Mouse (Mus musculus) ovary, postnatal 36 days (tissue): ENCODE results near the gene 1700018F24Rik.
"Not testable (repeated sequence)": the region's sequence is repeated elsewhere in the genome, so short reads cannot be mapped to it uniquely, and the experiment has no call there.

Experiments
- DNase-seq: peaks from one replicate; pipeline ENCODE4 v3.0.0; 2022; ENCODE audit warnings: low spot score, mixed read lengths

1700018F24Rik gene

DNA sequence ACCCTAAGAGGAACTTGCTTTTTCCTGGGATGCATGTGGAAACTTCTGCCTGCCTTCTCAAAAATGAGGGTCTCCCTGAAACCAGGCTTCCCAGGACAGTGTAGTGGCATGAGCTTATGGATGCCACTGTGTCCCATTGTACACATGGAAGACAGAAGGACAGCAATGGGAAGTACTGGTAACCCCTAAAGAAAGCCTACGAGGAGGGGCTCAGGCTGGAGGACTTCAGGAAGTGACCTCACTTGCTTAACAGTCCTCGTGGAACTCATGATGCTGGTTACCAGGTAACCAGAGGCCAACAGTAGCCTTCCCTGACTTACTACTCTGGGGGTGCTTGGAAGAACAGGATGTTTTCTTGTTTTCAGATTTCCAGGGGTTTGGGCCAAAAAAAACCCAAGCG lies at the start of gene 1700018F24Rik:
TSS of gene 1700018F24Rik (plus strand) at position 301 of the 400 bp plus-strand sequence.
- not testable (repeated sequence) for DNase-seq

DNA sequence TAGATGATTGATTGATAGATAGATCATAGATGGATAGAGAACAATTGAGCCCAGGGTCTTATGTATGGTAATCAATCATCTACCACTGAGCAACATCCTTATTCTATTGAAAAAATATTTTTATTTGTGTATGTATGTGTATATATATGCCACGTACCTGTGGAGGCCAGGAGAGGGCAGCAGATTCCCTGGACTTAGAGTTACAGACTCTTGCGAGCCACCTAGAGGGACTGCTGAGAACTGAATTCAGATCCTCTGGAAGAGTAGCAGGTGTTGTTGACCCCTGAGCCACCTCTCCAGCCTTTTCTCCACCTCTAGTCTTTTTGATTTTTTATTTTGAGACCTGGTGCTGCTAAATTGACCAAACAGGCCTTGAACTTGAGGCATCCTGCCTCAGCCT lies 44.3 kb upstream of the 1700018F24Rik start:
- DNase-seq: no peak

DNA sequence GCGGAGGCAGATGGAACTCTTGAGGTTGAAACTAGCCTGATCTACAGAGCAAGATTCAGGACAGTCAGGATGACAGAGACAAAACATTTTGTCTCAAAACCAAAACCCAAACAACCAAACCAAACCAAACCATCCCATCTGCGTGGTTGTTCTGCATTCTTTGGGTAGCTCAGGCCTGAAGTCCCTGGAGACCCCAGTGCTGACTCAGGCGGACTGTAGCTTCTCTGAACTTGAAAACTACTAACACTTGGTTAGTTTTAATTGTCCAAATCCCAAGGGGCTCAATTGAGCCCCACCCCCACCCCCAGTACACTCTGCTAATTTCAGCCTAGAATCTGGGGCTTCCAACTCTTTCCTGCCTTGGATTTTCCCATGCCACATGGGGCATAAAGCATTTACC lies 39.4 kb upstream of the 1700018F24Rik start:
- DNase-seq: no peak

GRCm38 (mm10) chr5:145004495-145004894 lies 38.3 kb upstream of the 1700018F24Rik start:
- DNase-seq: no peak

DNA sequence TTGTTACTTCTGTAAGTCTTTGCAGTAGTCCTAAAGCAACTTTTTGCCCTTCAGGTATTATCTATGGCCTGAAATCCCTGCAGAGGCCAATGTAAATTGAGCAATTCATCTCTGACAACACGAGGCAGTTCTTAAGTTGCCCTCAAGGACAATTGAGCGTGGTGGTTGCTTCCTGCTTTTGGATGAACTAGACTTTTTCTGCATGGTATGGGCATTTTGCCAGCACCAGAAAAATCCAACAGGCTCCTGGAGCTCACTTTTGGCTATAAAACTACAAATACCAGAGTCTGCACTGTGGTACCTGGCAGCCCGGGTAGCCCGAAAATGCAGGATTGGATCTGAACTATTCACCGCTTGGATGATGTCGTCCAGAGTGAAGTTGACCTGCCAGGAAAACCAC lies 37.2 kb upstream of the 1700018F24Rik start:
- no peak for DNase-seq

DNA sequence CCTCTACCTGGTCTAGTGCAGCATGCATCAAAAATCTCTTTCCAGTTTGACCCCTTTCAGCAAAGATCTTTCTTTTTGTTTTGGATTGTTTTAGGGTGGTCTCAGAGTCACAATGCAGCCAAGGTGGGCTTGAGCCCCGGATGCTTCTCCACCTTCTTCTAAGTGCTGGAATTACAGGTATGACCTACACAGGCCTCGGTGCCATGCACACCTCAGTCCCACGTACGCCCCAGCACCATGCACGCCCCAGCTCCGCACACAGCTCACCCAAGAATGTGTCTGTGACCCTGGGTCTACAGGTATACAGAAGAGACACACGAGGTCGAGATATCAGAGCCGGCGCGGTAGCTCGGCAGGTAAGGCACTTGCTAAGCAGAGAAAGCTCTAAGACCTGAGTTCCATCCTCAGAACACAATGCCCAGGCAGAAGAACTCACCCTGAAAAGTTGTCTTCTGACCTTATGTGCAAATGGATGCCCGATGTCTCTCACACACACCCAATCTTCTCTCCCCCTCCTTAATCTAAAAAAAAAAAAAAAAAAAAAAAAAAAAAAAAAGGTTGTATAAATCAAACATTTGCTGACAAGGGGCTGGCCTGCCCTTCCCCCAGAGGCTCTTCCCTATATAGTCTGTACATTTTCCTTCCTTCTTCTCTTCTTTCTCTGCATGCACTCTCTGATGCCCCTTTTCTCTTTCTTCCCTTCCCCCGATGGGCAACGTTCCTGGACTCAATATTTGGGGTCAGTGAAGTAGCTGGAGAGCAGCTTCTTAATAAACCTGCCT lies 33.7 kb upstream of the 1700018F24Rik start:
- no peak for DNase-seq

- no peak for DNase-seq
Observed at GRCm38 (mm10) chr5:145014278-145014677, 28.5 kb upstream of the 1700018F24Rik start.

DNA sequence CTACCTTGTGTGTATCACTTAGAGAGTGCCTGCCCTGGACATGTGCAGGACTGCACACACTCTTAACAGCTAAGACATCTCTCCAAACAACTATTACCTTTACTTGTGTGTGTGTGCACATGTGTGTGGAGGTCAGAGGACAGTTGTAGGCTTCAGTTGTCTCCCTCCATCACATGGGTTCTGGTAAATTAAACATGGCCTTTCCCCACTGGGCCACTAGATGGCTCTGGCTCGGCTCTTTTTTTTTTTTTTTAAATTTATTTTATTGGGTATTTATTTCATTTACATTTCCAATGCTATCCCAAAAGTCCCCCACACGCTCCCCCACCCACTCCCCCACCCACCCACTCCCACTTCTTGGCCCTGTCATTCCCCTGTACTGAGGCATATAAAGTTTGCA lies 26.0 kb upstream of the 1700018F24Rik start:
- not testable (repeated sequence) for DNase-seq

GRCm38 (mm10) chr5:145020254-145020653 lies 22.5 kb upstream of the 1700018F24Rik start:
- DNase-seq: not testable (repeated sequence)

- not testable (repeated sequence) for DNase-seq
Observed at GRCm38 (mm10) chr5:145020712-145021111, 22.1 kb upstream of the 1700018F24Rik start.

DNA sequence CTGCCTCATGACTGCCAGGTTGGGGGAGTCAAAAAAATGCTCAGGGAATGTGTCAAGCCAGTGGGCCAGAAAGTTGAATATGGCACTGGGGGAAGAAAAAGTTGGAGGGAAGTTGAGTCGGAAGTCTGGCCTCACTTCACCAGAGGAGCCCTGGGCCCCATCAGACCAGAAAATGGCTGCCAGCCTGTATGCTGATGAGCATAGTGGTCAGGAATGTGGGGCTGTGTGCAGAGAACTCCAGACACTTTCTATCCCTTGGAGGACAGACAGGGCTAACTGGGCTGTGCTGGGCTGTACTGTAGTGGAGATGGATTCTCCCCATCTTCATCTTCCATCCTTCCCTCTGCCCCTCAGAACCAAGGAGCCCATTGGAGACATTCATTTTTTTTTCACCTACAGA lies 12.3 kb upstream of the 1700018F24Rik start:
- DNase-seq: not testable (repeated sequence)

DNA sequence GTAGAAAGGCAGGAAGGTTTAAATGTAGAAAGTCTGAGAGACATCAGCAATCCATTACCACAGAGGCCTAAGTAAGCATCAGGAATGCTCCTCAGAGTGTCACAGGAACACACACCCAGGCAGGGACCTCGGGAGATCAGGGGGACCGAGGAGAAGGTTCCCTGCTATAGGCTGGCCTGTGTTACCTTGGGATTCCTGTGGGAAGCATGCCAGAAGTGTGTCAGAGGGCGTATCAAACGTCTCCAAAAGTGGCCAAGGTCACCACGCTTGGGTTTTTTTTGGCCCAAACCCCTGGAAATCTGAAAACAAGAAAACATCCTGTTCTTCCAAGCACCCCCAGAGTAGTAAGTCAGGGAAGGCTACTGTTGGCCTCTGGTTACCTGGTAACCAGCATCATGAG lies 10.4 kb upstream of the 1700018F24Rik start, which contains the start of gene Gm4871:
TSS of gene Gm4871 (minus strand) at position 364 of the 400 bp plus-strand sequence.
- DNase-seq: not testable (repeated sequence)

GRCm38 (mm10) chr5:145041628-145042027 lies 1.2 kb upstream of the 1700018F24Rik start:
- DNase-seq: no peak

DNA sequence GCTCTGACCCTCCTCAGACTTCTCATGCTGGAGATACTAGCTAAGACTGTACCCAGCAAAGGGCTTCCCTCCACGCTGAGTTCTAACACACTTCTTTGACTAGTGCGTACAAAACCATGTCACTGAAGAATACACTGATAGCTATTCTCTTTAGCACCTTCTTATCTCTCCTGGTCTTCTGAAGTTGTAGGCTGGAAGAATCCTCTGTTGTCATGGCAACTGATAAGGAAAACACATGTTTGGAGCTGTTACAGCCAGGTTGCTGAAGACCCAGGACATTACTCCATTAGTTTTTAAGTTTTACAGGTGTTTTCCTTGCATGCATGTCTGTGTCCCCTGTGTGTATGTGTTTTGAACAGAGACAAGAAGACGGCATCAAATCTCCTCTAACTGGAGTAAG lies 11.4 kb downstream of the 1700018F24Rik start:
- DNase-seq: not testable (repeated sequence)

GRCm38 (mm10) chr5:145057907-145058306 lies 15.1 kb downstream of the 1700018F24Rik start:
- DNase-seq: no peak

- DNase-seq: no peak
Observed at GRCm38 (mm10) chr5:145058722-145059121, 15.9 kb downstream of the 1700018F24Rik start.

DNA sequence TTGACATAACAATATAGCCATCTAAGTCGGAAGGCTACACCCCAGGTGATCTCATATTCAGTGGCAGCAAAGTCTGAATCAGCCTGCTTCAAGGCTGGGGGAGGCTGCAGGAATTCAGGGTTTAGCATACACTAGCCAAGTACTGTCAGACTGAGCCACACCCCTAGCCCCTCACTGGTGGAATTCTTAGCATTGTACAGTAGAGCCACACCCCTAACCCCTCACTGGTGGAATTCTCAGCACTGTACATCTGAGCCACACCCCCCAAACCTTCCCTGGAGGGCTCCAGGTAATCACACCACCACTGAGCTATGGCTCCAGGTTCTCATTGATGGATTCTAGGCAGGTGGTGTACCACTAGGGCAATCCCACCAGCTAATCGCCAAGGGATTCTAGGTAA lies 16.7 kb downstream of the 1700018F24Rik start:
- no peak for DNase-seq

DNA sequence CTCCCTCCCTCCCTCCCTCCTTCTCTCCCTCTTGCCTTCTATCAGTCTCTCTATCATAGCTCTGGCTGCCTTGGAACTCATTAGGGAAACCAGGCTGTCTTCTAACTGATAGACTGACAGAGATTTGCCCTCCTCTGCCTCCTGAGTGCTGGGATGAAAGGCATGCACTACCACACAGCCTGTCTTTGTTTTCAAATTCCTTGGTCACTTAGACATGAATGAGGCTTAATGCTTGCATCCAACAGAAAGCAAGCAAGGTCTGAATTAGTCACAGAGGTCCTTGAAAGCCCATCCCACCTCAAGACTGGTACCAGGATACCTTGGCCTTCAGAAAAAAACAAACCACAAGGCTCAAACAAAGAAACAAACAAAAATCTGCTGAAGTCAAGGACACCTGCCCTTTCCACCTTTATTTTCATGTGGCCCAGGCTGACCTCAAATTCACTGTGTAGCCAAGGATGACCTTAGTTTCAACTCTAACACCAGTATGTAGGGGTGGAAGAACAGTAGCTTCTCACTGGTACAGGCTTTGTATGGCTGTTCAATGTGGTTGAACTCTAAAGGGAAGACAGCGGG lies 22.1 kb downstream of the 1700018F24Rik start:
- DNase-seq: no peak

GRCm38 (mm10) chr5:145068863-145069262 lies 26.1 kb downstream of the 1700018F24Rik start:
- DNase-seq: no peak

DNA sequence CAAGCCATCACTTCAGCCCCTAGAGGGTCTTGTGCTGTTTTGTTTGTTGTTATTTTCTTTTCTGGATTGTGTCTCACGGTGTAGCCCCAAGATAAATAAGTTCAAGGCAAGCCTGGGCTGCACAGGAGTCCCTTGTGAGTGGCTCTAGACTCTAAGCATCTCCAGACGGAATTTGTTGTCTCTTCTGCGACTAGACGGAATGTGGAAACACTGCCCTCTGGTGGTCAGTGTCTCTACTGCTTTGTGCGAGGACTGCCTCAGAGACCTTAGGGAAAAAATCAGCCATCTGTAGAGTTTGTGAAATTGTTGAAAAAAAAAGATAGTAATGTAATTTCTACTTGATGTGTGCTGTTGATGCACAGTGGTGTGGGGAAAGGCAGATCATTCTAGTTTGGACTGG lies 26.9 kb downstream of the 1700018F24Rik start:
- peak; percentile 56 for DNase-seq

GRCm38 (mm10) chr5:145071342-145071741 lies 28.6 kb downstream of the 1700018F24Rik start:
- no peak for DNase-seq

GRCm38 (mm10) chr5:145075081-145075480 lies 32.3 kb downstream of the 1700018F24Rik start:
- DNase-seq: no peak

GRCm38 (mm10) chr5:145081866-145082613 lies 39.2 kb downstream of the 1700018F24Rik start:
- no peak for DNase-seq
